Mouse (Mus musculus) kidney, postnatal 36 days (tissue): ENCODE results near the gene Zfp354a.
"Not testable (repeated sequence)": the region's sequence is repeated elsewhere in the genome, so short reads cannot be mapped to it uniquely, and the experiment has no call there.

Experiments used
- DNase-seq, 2 experiments: peaks; one replicate each; pipeline ENCODE4 v3.0.0; 2021 to 2022; ENCODE audit warnings: mixed read lengths in 2 of 2

Gene Zfp354a

DNA sequence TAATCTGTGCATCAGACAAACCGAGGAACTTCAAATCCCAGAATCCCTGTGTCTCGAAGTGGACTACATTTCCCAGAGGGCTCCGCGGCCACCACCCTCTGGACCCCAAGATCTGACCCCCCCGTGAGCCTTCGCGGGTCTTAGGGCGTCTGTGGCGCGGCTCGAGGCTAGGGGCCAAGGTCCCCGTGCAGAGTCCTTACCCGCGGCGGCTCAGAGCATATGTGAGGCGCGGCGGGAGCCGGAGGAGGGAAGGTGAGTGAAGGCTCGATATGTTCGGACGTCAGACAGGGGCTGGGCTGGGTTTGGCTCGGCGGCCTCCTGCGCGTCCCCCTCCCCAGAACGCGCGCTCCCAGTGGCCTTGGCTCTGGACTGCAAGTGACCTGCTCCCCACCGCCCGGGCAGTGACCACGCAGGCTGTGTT, at the start of gene Zfp354a:
TSS of gene Zfp354a (plus strand) at position 107 of the 421 bp plus-strand sequence.
- peak; percentile 87 to 92 for DNase-seq

DNA sequence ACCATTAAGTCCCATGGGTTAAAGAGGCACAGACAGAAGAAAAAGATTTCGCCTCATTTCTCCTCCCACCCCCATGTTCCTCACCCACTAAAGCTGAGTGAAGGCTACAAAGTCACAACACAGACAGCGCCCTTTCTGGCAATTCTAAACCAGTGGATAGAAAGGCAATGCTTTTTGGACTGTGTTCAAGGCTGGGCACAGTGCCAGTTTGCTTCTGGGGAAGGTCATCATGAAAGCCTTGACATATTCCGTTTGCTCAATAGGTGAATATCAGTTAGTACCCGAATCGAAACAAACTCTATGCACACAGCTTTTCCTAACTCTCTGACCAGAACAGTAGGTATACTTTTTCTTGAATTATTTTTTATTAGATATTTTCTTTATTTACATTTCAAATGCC, 47.2 kb upstream of the Zfp354a start:
- DNase-seq, result peak; percentile 45 to 64

DNA sequence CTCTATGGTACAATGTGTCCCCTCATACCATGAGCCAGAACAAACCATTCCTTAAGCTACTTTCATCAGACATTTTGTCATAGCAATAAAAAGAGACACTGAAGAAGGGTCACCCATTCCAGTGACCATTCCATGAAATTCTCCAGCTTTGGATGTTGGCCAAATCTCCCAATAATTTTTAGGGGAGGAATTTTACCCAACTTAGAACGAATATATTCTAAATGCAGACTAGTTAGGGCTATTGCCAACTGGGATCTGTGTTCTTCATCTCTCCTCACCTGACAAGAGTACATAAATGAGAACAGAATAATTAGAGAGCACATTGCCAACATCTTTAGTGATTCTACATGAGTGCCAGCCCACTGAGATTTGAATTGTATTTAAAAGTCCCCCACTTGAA, 45.1 kb upstream of the Zfp354a start, which contains the start of gene Olfr54:
TSS of gene Olfr54 (plus strand) at position 301 of the 400 bp plus-strand sequence.
- no peak for DNase-seq

DNA sequence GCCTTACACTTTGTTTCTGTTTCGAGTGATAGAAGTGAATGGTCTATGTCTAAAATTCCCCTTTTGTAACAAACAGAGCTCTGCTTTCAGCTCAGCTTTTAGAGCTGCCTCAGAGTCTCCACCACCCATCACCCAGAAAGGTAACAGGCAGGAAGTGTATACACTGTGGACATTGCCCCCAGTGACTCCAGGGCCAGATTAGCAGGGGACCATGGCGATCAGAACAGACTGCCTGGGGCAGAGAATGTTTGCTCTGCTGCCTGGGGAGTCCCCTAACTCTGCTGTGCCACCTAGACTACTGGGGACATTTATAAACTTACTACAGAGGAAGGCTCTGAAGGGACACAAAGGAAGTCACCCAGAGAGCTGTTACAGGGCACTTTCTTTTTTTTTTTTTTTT, 42.7 kb upstream of the Zfp354a start:
- DNase-seq, result no peak

DNA sequence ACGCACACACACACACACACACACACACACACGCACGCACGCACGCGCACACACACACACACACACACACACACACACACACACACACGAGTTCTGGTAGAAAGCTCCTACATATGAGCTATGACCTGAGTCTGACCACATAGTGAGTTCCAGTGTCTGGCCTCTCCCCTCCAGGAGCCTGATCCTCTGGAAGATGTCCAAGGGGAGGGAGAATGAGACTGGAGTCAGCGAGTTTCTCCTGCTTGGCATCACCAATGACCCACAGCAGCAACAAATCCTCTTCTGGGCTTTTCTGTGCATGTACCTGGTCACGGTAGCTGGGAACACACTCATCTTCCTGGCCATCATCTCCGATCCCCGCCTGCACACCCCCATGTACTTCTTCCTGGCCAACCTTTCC, 32.2 kb upstream of the Zfp354a start:
- peak; percentile 29 to 60 for DNase-seq

DNA sequence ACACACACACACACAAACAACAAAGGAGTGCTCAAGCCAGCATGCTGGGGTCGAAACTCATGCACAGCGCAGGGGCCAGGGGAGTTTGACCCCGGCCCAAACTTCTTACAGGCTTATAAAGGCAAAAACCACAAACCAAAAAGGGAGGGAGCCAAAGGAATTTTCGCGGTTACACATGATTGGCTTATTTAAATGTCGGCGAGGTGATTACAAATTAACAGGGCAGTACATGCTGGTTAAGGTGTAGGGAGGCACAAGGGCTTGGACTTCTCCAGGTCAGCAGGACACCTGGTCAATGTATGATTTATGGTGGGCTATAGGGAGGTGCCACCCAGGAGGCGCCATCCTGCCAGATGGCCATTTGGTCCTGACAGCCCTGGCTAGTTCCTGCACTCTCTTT, 29.7 kb upstream of the Zfp354a start:
- peak; percentile 14 to 39 for DNase-seq

DNA sequence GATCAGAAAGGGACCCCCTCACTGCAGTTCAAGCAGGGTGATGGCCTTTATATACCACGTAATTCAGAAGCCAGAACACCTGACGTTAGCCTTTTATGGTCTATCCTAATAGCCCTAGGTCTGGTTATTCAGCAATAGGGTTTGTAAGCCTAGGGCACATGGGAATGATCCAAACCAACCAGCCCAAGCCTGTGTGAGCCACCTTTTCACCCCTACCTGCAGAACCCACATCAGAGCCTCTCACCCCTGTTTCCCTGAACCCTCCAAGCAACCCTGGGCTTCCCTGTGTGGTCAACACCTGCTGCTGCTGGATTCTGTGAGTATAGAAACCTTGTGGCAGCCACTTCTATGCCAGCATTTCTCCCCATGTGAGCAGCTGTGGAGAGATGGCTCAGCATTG, 28.8 kb upstream of the Zfp354a start:
- peak; percentile 9 to 34 for DNase-seq

DNA sequence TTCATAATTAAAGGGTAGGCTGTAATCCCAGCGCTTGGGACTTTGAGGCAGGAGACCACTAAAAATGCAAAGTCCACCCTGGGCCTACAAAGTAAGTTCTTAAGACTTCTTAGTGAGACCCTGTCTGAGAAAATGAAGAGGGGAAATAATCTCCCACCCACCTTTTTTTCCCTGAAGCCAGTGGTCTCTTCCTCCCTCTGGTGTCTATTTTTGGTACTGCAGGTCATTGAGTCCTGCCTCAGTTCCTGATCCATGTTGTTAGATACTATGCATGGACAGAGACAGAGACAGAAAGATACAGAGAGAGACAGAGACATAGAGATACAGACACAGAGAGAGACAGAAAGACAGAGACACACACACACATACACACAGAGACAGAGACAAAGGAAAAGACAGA, 26.2 kb upstream of the Zfp354a start:
- DNase-seq, result peak; percentile 29 to 39

DNA sequence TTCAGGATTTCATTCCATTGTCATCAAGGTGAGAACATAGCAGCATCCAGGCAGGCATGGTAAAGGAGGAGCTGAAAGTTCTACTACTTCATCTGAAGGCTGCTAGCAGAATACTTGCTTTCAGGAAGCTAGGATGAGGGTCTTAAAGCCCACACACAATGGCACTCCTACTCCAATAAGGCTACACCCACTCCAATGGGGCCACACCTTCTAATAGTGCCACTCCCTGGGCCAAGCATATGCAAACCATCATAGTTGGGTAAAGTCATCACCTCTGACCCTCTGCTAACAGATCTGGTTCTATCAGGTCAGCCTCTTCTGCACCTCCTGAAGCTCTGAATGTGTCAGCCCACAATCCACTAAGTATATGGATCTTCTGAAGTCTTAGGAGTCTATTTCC, 24.9 kb upstream of the Zfp354a start:
- not testable (repeated sequence) for DNase-seq

DNA sequence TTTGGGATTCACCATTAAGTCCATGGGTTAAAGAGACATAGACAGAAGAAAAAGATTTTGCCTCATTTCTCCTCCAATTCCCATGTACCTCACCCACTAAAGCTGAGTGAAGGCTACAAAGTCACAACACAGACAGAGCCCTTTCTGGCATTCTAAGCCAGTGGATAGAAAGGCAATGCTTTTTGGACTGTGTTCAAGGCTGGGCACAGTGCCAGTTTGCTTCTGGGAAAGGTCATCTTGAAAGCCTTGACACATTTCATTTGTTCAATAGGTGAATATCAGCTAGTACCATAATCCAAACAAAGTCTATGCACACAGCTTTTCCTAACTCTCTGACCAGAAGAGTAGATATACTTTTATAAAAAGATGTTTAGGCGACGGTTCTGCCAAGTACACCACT, 23.1 kb upstream of the Zfp354a start:
- peak in 1 of 2 experiments; percentile 57 for DNase-seq

DNA sequence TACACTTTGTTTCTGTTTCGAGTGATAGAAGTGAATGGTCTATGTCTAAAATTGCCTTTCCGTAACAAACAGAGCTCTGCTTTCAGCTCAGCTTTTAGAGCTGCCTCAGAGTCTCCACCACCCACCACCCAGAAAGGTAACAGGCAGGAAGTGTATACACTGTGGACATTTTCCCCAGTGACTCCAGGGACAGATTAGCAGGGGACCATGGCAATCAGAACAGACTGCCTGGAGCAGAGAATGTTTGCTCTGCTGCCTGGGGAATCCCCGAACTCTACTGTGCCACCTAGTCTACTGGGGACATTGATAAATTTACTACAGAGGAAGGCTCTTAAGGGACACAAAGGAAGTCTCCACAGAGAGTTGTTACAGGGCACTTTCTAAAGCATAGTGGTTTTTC, 14.3 kb upstream of the Zfp354a start:
- DNase-seq, result not testable (repeated sequence)

DNA sequence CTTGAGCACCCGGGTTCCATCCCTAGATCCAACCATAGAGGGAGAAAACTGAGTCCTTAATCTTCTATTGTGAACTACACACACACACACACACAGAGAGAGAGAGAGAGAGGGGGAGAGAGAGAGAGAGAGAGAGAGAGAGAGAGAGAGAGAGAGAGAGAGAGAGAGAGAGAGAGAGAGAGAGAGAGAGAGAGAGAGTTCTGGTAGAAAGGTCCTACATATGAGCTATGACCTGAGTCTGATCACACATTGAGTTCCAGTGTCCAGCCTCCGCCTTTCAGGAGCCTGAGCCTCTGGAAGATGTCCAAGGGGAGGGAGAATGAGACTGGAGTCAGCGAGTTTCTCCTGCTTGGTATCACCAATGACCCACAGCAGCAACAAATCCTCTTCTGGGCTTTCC, 11.2 kb upstream of the Zfp354a start, which contains the start of gene Olfr1375:
TSS of gene Olfr1375 (plus strand) at position 301 of the 400 bp plus-strand sequence.
- DNase-seq, result peak; percentile 29 to 31

DNA sequence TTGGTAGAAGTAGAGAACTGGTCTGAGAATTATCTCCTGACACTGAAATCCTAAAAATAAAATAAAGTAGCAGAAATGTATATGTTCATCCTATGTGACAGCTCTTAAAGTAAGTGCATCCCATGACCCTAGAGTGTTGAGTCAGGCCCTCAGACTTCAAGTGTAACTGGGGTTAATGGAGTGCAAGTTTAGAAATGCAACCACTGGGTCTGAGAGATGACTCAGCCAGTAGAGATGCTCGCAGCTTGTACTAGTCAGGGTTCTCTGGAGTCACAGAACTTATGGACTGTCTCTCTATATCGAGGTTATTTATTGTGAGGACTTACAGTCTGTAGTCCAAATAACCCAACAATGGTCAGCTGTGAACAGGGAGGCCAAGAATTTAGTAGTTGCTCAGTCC, 7.4 kb upstream of the Zfp354a start:
- no peak for DNase-seq

DNA sequence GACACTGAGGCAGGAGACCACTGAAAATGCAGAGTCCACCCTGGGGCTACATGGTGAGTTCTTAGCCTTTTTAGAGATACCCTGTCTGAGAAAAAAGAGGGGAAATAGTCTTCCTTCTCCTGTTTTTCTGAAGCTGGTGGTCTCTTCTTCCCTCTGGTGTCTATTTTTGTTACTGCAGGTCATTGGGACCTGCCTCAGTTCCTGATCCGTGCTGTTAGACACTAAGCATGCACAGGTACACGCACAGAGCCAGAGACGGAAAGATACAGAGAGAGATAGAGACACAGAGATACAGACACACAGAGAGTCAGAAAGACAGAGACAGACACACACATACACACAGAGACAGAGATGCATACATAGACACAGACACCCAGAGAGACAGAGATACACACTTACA, 5.8 kb upstream of the Zfp354a start:
- peak in 1 of 2 experiments; percentile 14 for DNase-seq

DNA sequence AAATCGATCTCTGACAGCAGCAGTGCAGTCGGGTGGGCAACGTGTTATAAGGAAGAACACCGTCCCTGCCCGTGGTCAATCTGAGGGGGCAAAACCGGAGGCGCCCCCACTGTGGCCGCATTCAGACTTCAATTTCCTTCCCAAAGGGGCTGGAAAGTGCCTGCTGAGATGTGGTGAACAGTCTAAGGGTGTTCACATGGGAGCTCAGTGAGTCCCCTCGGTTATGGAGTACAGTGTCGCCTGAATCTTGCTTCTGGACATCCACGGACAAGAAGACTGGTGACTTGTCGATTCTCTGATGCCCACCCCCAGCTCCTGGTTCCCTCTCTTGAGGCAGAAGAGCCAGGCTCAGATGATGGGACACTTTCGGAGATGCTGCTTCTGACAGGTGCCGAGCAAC, 583 bp downstream of the Zfp354a start:
- DNase-seq, result no peak

DNA sequence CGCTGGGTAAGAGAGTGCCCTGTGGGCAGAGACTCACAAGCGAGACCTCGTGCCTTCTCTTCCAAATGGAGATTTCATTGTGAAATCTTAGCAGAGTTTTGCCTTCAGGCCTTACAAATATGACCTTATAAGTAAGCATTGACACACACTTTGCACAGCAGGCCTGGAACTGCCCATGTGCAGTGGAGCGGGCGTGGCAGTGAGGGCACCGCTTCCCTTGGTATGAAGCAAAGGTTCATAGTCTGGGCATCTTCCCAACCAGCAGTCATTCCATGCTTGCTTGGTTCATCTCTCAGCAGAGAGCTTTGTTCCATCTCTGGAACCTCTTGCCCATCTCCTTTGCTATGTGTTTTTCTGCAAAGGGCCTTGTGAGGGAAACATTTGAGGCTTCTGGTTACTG, 1.9 kb downstream of the Zfp354a start:
- DNase-seq, result peak; percentile 82 to 86

DNA sequence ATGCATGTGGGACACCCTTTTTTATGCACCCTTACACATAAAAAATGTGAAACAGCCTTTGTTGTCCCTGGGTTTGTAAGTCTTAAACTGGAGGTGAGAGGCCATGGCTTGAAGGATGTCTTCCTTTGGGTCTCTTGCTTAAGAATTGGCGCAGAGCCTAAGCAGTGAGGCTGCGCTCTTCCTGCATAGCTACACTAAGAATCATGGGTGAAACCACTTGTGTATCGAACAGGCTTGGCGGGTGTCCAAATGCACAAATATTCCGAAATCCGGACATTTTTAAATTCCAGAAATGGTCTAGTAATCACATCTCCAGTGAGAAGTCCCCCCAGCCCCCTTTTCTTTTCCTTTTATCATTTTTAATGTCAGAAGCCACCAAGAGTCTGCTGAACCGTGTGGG, 4.2 kb downstream of the Zfp354a start:
- peak; percentile 6 to 21 for DNase-seq

DNA sequence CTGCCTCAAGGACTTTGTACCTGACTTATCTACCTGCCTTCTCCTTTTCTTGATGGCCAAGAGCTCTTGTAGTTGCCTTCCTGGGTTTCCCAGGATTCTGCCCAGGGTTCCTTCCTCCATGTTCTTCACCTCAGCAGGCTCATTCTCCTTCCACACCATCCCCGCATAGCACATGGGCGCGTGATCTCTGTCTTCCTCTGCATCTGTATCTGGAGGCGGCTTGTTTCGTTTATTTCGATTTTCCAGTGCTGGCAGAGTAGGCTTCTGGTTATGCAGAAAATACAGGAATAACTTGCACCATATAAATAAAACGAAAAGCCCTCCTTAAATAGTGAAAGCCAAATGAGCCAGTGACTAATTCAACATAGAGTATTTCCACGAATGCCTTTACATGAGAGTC, 4.8 kb downstream of the Zfp354a start:
- DNase-seq, result no peak

DNA sequence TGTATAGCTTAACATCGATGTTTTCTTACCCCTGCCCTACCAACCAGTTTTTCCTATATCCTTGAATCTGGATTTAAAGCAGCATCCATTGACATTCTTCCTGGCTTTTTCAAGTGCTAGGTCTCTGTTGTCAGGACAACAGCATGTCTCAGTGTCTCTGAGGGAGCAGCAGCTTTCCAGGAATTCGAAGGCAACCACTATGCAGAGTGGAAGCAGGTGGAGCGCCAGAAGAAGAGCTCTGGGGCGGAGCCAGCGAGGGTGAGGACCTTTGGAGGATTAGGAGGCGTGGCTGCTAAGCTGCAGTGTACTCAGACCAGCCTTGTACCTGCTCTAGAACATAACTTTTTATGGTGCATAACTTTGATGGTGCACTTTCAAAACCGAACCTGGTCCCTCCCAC, 25.5 kb downstream of the Zfp354a start:
- DNase-seq, result peak; percentile 35 to 71

DNA sequence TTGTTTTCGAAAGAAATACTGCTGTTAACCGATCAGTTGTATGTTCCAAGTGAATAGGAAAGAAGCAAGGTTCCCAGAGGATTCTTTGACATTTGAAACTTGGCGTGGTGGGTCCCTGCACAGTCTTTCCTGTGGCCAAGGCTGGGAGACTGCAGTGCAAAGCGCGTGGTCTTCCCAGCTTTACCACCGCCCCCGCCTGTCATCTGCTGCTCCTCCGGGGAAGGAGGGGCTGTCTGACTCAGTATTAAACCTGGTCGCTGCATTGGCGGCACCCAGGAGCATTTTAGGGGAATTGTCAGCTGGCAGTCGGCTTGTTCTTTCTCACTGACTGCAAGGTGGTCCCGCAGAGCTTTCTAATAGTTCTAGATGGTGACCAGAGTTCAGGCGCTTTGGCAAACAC, 26.2 kb downstream of the Zfp354a start:
- DNase-seq, result no peak

DNA sequence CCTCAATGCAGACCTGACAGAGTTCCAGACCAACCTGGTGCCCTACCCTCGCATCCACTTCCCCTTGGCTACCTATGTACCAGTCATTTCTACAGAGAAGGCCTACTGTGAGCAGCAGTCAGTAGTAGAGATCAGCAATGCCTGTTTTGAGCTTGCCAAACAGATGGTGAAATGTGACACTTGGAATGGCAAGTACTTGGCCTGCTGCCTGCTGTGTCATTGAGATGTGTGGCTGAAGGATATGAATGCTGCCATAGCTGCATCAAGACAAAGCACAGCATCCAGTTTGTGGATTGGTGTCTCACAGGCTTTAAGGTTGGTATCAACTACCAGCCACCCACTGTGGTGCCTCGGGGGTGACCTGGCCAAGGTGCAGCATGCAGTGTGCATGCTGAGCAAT, 48.2 kb downstream of the Zfp354a start:
- DNase-seq, result no peak

DNA sequence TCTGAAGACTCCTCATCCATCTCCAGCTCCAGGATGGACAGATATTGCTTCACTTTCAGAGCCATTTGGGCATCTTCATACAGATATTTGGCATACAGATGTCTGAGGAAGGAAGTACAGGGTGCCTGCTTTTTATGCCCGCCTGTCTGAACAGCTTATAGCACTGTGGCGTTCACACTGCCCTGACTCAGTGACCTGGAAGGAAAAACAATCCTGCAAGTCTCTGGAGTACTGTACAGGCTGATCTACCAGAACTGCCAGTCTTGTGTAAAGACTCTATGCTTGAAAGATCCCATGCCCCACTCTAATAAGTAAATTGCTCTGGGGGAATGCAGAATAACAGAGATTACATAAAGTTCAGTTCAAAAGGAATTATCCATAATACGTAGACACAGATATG, 51.6 kb downstream of the Zfp354a start:
- no peak for DNase-seq
